Mouse (Mus musculus): Measurements from ENCODE around the gene Nop53.

Nop53 gene

DNA sequence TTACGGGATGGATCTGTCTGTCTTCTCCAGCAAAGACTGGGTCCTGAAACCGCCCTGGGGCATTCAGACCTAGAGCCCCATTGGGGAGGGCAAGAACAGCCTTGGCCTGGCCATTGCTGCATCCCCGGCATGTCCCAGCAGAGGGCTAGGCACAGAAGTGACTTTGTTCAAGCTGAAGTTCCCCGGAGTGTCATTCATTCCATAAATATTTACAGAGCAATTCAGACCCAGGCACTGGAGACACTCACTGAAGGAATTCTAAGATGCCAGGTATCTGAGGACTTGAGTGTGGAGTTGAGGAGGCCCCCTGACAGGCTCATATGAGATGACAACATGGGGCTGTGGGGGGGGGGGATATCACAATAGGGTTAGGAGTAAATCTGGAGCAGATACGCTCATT is 10.3 kb upstream of the Nop53 start:
- no peak for DNase-seq

DNA sequence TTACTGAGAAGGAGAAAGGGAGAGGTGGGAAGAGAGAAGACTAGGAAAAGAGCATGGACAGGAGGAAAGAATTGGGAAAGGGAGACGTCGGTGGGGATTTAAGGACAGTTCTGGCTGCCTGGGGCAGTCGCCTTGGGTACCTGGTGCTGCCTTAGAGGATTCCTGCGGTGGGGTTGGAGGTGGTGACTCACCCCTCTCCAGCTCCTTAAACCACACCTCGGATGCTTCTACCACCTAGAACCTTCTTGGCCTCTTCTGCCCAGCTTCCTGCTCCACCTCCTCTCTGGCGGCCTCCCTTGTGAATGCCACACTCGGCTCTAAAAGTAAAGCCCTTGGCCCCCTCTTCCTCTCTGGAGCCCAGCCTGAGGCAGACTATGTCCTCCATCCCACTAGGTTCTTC is 9.6 kb upstream of the Nop53 start:
- DNase-seq: no peak

DNA sequence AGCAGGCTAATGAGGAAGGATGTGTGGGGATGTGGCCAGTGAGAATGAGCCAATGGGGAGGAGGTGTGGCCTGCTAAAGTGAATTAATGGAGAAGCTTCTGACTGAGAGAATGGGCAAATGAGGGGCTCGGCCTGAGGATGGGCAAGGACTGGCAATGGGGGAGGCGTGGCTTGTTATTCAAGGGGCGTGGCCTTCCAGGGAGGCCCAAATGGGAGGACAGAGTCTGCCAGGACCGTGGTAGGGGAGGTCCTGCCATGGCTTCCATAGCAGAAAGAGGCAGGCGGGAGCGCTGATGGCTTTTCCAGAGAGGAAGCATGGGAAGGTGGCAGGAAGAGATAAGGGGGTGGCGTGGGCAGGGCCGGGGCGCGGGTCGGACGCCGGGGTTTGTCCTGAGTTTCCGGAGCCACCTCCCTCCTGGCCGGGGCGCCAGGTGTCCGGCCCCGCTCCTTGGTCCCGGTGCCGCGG is 9.1 kb upstream of the Nop53 start:
- no peak for DNase-seq

DNA sequence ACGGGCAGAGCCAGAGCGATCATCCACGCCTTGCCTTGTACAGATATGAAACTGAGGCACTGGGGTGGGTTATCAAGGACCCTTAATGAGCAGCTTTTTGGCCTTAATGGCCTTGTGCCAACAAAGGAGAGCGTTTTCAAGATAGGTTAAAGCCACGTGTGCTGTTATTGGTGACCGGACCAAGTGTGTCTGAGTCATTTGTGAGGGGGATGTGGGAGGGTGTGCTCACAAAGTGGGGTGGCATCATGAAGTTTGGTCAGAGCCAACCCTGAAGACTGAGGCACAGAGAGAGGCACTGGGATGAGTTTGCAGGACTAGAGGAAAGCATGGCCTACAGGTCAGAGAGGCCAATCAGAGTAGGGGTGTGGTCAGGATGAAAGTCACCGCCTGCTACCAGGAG is 8.6 kb upstream of the Nop53 start:
- no peak for DNase-seq

DNA sequence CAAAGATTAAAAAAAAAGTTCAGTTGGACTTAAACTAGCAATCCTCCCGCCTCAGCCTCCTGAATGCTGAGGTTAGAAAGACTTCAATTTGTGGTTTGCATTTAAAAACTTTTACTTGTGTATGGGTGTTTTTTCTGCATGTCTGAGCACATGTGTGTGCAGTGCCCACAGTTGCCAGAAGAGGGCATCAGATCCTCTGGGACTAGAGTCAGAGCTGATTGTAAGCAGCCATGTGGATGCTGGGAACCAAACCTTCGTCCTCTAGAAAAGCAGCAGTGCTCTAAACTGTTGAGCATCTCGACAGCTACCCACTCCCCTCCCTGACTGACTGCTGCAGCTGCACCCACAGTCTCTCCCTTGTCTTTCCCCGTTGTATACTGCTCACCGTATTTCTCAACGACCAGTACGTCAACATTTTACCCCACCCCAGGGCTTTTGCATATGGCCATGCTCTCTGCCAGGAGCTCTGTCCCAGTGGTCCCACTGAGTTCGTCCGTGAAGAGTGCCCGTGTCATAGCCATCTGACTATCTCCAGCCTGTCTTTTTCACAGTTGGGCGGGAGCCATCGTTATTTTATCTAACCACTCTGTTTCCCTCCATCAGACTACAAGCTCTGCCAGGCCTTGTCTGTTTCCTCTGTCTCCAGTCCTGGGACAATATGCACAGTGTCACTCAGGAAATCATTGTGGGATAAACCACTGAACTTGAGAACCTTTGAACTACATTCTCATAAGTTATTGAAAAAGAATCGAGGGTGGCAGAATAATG is 7.6 kb upstream of the Nop53 start:
- DNase-seq: no peak

DNA sequence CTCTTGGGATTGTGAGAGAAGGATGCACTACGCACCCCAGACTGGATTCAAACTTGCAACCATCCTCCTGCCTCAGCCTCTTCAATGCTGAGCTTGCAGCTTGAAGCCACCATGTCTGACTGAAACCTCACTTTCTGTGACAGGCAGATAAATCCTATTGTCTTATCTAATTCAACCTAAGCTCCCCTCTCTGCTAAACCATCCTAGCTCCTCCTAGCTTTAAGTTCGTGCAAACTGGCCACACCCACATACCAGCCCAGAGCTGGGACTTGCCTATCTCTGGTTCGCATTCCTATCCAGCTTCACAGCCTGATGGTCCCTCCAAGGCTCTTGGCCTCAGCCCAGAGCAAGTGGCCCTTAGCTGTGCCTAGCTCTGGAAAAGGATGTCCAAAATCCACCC is 6.5 kb upstream of the Nop53 start:
- no peak for DNase-seq

DNA sequence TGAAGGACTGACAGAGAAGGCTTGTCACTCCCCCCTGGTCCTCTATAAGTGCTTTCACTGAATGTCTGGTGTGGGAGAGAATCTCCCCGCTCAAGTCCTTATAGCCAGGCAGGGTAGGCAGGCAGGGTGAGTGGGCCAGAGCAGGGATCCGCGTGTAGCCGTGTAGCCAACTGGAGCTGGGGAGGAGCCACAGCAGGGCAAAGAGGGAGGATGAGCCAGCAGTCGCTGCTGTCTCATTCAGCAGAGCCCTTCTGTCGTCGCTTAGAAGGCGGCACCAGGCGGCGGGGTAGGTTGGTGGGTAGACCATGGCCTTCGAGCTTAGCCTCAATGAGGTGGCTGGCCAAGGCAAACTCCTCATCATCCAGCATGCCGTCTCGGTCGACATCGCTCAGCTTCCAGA is 4.1 kb upstream of the Nop53 start:
- DNase-seq: no peak

DNA sequence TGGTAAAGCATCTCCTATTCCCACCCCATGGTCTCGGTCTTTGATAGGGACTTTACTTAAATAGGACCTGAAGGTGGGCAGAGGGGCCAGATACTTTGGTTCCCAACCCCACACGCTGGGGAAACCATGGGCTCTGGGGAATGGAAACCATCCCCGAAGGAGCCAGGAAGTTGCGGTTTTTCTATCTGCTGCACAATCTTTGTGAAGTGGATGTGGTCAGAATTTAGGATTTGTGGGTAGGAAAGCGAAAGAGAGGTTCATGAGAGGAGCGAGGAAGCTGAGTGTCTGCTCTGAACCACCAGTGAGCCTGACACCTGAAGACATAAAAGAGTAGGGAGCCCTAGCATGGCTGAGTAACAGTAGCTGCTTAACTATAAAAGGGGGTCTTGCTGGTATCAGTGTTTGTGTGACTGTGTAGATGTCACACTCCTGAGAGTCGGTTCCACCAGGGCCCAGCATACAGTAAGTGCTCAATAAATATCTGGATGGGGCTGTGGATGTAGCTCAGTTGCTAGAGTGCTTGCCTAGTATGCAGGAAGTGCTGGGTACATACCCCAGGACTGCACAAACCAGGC is 3.4 kb upstream of the Nop53 start:
- no peak for DNase-seq

DNA sequence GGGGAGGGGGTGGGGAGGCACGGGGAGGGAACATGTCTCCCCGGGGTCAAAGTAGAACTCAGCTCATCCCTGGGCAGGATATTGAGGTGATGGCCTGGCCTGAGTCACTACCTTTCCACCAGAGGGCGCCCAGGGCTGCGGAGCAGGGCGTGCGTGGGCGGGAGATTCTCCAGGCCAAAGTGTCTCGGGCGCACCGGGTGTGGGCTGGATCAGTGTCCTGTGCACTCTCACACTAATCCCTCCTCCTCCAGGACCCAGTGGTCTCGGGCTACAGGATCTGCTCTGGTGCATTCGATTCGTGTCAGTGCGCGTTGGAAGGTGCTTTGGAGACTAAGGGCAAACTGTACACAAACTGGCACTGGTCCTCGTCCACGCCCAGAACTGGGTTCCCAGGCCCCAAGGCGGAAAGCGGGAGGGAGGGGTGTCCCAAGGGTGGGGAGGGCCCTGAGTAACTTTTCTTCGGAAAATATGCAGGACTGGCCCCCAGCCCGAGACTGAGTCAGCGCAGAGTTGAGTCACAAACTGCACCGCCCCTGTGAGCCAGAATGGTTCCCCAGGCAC is 2.6 kb upstream of the Nop53 start:
- peak; percentile 76 to 79 for DNase-seq

DNA sequence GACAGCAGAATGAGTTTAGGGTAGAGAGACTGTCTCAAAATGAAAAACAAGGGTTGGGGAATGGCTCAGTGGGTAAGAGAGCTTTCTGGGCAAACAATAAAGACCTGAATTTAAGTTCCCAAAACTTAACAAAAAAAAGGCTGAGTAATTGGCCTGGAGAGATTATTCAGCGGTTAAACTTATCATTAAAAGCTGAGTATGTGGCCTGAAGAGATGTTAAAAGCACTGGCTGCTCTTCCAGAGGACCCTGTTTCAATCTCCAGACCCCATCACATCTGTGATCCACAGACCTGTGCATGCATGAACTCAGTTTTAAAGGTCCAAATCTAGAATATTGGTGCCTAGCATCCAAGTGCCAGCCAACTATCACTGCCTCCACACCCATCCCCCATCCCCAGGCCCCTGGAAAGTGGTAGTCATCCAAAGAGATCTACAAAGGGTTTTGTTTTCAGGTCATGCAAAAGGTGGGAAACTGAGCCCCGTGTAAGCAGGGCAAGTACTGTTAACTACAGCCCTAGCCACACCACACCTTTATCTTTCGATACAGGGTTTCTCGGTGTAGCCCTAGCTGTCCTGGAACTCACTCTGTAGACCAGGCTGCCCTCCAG is 1.9 kb upstream of the Nop53 start:
- no peak for DNase-seq

DNA sequence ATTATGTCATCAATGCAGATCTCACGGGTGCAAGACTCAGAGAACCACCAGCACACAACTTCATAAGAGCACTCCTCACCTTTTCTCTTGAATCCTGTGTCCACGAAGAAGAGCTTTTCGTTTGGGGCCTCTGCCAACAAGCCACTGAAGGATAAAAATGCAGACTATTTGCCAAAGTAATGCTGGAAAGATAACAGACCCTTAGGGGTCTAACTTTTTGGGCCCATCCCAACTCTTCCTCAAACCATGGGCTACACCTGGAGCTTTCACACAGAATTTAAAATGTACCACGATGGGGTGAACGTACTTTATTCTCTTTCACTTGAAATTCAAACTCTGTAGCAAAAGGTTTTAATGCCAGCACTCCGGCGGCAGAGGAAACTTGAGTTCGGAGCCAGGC is 663 bp downstream of the Nop53 start:
- DNase-seq: no peak

DNA sequence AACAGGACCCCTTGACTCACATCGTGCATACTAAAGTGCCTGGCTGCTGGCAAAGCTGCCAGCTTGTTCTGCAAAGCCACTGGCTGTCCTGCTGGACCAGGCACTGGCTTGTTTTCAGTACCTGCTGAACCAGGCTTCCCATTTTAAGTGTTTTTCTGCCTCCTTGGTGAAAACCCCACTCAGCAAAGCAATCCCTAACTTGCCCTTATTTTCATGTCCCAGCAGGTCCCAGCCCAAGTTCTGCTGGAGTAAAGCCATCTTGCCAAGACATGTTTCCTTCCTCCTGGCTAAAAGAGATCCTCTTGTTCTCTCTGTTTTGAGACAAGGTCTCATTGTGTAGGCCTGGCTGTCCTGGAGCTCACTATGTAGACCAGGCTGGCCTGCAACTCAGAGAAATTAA is 1.6 kb downstream of the Nop53 start:
- no peak for DNase-seq

DNA sequence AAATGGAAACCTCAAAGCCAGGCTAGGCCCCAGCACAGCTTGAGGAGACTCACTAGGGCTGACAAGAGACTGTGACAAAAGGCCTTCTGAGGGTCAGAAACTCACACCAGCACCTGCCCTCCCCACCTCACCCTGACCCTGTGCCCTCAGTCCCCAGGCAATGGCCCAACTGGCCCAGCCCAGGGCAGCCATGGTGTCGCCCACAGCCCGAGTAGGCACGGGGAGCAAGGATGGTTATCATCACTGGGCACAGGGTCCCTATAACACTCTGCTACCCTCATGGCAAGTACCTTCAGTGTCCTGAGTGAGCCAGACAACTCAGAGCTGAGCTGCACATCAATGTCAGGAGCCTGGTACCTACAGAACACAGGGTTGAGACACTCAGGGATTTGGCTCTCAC is 7.3 kb downstream of the Nop53 start:
- no peak for DNase-seq

DNA sequence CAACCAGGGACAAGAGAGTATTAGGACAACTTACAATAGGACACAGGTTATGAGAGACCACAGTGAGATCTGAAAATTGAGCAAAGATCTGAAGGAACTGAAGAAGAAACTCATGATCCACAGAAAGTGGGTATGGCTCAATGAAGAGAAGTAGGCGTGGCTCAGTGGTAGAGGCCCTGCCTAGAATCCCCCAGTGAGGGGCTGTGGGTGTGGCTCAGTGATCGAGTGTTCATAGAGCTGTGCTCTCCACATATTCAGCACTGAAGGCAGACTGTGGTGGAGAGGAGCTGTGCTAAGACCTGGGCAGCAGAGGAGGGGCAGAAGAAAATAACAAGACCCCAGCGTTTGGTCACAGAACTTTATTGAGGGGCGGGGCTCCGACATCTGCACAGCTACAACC is 8.4 kb downstream of the Nop53 start:
- DNase-seq: no peak

DNA sequence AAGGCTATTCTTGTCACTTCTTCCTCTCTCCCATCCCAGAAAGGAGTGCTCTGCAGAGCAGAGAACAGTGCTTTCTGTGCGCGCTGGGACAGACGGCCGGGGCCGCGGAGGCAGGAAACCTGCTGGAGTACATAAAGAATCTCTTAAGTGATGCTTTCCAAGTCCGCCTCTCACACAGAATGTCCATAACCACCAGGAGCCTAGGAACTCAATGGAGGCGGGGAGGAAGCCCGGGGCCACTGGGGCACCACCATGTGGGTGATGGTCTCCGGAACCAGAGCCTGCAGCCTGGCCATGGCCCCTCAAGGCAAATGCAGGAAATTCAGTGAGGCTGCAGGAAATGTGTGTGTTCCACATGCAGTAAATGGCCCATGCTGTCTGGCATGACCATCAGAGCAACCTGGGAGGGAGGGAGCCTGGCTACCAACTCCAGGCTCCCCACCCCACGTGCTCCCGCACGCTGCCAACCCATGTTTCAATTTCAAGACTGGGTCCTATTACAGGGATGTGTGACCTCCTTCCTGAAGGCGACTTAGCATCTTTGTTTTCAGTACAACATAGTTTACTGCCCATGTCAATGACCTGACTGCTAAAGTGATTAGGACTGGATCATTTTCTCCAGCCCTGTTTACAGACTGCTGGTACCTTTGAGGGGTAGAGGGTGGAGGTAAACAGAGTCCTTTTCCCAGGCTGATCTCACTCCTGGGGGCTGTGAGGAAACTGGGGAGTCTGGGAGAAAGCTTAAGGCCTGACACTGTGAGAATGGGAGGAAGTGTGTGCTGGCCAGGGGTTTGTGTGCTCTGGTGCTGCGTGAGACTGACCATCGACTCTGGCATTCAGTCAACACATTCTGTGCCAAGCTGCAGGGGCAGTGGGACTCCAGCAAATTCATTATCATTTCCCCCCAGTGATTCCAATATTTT is 12.2 kb downstream of the Nop53 start:
- no peak for DNase-seq

DNA sequence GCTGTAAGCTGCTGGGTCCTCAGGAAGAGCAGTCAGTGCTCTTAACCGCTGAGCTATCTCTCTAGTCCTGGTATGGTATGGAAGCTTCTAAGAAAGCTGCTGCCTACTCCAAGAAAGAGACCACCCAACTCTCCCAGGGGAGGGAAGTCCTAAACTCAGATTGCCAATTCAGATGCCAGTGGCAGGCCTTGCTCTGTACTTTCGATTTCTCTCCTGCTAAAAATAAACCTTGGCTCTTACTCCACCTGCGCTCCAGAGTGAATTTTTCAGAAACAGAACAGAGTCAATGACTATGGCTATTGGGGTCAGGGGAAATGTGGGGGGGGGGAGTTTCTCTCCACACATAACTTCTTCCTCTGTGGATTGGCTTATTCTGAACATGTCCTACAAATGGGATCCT is 14.2 kb downstream of the Nop53 start:
- no peak for DNase-seq

DNA sequence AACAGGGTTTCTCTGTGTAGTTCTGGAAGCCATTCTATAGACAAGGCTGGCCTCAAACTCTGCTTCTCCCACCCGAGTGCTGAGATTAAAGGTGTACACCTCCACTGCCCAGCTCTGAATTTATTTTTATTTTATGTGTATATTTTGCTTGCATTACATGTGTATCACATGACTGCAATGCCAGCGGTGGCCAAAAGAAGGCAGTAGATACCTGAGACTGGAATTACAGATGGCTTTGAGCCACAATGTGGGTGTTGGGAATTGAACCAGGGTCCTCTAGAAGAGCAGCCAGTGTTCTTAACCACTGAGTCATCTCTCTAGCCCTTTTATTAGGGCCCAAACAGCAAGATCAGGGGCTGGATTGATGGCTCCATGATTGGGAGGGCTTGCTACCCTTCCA is 15.3 kb downstream of the Nop53 start:
- no peak for DNase-seq

DNA sequence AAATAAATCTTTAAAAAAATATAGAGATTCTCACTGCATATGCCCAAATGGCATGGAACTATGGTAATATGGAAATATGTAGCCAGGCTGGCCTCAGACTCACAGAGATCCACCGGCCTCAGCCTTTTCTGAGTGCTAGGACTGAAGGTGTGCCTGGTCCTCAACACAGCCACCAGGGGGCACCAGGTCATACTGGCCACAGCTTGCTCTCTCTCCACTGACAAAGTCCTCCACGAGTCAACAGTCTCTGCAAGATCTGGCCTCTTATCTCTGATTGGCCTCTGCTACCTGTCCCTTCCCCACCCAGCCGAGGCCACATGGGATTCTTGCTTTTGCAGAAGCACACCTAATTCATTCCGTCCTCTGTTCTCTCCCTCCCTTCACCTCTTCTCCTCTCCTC is 16.0 kb downstream of the Nop53 start:
- DNase-seq: peak; percentile 54 to 59

DNA sequence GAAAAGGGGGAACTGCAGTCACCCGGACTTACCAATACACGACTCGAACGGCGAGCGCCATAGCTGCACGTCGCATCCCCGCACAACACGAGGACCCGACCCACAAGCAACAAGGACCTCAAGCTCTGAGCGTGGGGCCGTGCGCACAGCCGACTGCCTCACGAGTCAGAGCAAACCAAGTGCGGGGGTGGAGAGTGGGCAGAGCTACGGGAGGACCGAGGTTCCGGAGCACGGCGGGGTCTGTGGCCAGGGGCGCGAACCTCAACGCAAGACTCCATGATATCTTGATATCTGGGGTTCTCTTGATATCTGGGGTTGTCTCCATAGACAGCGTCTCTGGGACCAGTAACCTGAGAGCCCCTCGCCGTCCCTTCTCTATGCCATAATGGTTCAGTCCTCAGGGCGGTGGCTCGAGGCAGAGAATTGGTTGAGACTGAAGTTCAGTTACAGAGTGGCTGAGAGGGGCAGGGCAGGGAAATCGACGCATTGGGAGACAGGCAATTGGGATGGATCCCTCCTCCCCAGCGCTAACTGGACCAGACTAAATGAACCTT is 23.6 kb downstream of the Nop53 start, which contains the start of gene Selenow:
Selenow (minus strand) TSS at position 183 of the 554 bp plus-strand sequence.
- peak; percentile 91 to 92 for DNase-seq

DNA sequence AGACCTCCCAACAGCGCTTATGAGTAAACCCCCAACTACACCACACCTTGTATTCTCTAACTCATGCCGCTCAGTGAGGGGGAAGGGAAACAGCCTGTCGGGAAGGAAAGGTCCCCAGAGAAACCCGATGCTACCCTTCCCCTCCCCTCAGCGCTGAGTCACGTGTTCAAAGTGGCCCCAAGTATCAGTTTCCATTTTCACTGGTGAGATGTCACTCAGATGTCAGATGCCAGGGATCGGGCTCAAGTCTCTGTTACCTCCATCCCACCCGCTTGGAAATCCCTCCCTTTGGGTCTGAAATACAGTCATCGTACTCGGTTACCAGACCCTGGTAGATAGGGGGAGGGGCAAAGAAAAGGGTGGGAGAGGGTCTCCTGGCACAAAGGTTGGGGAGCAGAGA is 24.1 kb downstream of the Nop53 start:
- DNase-seq: peak in 1 of 2 experiments; percentile 58

DNA sequence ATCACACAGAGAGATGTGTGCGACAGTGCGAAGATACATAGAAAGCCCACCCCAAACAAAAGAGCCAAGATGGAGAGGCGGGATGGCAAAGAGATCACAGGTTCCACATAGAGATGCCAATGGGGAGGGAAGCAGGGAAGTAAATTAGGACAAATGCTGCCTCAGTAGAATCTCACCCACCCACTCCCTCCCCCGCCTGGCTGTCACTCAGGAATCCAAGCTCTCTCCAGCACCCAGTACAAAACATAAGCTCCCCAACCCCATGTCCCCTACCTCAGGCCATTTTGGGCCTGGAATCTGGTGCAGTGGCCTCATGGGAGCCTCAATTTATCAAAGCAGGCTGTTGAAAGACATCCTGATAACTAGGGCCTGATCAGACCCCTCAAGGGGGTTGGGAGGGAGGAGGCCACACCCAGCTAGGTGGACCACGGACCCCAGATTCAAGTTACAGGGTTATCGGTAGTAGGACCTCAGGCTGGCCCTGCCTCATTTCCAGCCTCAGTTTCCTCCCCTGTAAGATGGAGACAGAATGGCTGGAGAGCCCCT is 25.2 kb downstream of the Nop53 start:
- no peak for DNase-seq

DNA sequence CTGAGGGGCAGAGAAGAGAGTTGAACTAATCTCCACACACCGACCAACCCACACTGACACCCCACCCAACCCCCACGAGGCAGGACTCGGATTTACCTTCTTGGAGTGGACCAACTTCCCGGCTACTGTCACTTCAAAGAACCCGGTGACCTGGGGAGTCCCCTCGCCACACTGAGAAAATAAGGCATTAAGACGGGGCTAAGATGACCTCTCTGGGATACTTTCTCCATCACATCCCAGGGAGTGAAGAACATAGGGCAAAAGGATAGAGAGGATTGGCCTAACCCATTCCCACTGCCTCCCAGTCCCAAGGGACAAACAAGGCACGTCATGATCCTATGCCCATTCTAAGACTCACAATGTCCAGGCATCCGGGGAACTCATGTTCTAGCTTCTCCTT is 25.9 kb downstream of the Nop53 start:
- DNase-seq: no peak
